Mouse (Mus musculus) liver, adult 2 months (tissue): ENCODE data around the gene Krtap9-5. TPM values are rescaled to one million over a fixed set of nuclear protein-coding genes. Genes with fewer than 3 reads are reported as not detected.

Experiments
- DNase-seq: peaks from one replicate; pipeline ENCODE4 v3.0.0-alpha.2; 2011; ENCODE audit warnings: low read depth, low spot score; ENCODE audit errors: extremely low read depth
- H3K27ac ChIP-seq: fragments of 200-500 bp; replicated peaks from 2 replicates; pipeline ENCODE4 v1.5.1; 2012; ENCODE audit warnings: low read depth, mild to moderate bottlenecking, control low read depth, inconsistent platforms, low read length; ENCODE audit not compliant: insufficient read depth
- H3K27me3 ChIP-seq: fragments of 200-500 bp; 2 replicates; pipeline ENCODE4 v1.6.1; 2012; ENCODE audit warnings: mild to moderate bottlenecking, moderate library complexity, low read length, inconsistent platforms; ENCODE audit not compliant: control insufficient read depth, insufficient read depth
- H3K36me3 ChIP-seq: fragments of 200-500 bp; 2 replicates; pipeline ENCODE4 v1.6.1; 2012; ENCODE audit warnings: low read length, inconsistent platforms; ENCODE audit not compliant: control insufficient read depth, insufficient read depth
- H3K4me1 ChIP-seq: fragments of 200-500 bp; 2 replicates; pipeline ENCODE4 v1.6.1; 2011; ENCODE audit warnings: low read length; ENCODE audit not compliant: control insufficient read depth, insufficient read depth
- H3K4me3 ChIP-seq: fragments of 200-500 bp; 2 replicates; pipeline ENCODE4 v1.5.1; 2011; ENCODE audit warnings: low read depth, mild to moderate bottlenecking, control low read depth, low read length, moderate library complexity; ENCODE audit not compliant: insufficient read depth
- H3K79me2 ChIP-seq: fragments of 200-500 bp; 2 replicates; pipeline ENCODE4 v1.6.1; 2012; ENCODE audit warnings: inconsistent platforms, mild to moderate bottlenecking, low read length, moderate library complexity; ENCODE audit not compliant: control insufficient read depth, insufficient read depth
- H3K9ac ChIP-seq: fragments of 200-500 bp; 2 replicates; pipeline ENCODE4 v1.6.1; 2012; ENCODE audit warnings: low read depth, mild to moderate bottlenecking, control low read depth, inconsistent platforms, low read length
- CTCF ChIP-seq: fragments of 200-500 bp; IDR thresholded peaks from 2 replicates; pipeline ENCODE4 v1.5.1; 2011; ENCODE audit warnings: low read depth, low read length, control low read depth
- POLR2A ChIP-seq: fragments of 200-500 bp; IDR thresholded peaks from 2 replicates; pipeline ENCODE4 v1.6.1; 2011; ENCODE audit warnings: low read length, control low read depth; ENCODE audit not compliant: insufficient read depth; ENCODE audit errors: extremely low read depth
- WGBS: fragments of 180-500 bp; shearing (Covaris S2); methylation state at CpG from one replicate; pipeline ENCODE4 v1.1.7; 2018; 5-methylcytosine and 5-hydroxymethylcytosine counted together
- polyA plus RNA-seq: library from polyadenylated mRNA; depleted of rRNA; stranded (reverse); fragments of >200 nt; gene quantifications from 2 replicates; pipeline ENCODE4 v1.2.3, GENCODE M21; 2012; rRNA removed
- total RNA-seq: library from RNA; depleted of rRNA; stranded (reverse); fragments of >200 nt; gene quantifications from 2 replicates; pipeline ENCODE4 v1.2.3, GENCODE M21; 2014; rRNA removed

The Krtap9-5 gene
- total and polyA plus RNA-seq, 2 experiments: not detected

- DNase-seq: no peak
- Histone ChIP-seq H3K4me1 (no peaks in the 10 kb centered on the region), H3K4me3 (no peak overlapping the region), H3K27ac (no peak overlapping the region), H3K27me3 (peaks cover 1% of the 10 kb centered on the region; the same call in 1 of the 2 replicates), H3K9ac (no peak overlapping the region), H3K36me3 (no peaks in the 10 kb centered on the region), H3K79me2 (no peaks in the 10 kb centered on the region)
- WGBS: 91% methylated on average over 3 of the region's 3 CpGs
- TF ChIP-seq CTCF (no peak), POLR2A (no peak)
Measured at GRCm38 (mm10) chr11:99988530-99988929, 40.3 kb downstream of the Krtap9-5 start.

- no peaks in the 10 kb centered on the region for H3K36me3 ChIP-seq
- no peaks in the 10 kb centered on the region for H3K4me1 ChIP-seq
- H3K79me2 ChIP-seq: no peaks in the 10 kb centered on the region
- H3K27ac ChIP-seq: no peak overlapping the region
- TF ChIP-seq CTCF (no peak), POLR2A (no peak)
- no peak overlapping the region for H3K4me3 ChIP-seq
- WGBS: 80% methylated on average over 6 of the region's 6 CpGs
- H3K9ac ChIP-seq: no peak overlapping the region
- peaks cover 7% of the 10 kb centered on the region; the same call in 1 of the 2 replicates for H3K27me3 ChIP-seq
- no peak for DNase-seq
Measured at GRCm38 (mm10) chr11:99989881-99990405, 41.7 kb downstream of the Krtap9-5 start.

GRCm38 (mm10) chr11:99990571-99990970 is 42.3 kb downstream of the Krtap9-5 start:
- H3K4me1 ChIP-seq: no peaks in the 10 kb centered on the region
- 73% methylated on average over 3 of the region's 3 CpGs for WGBS
- TF ChIP-seq CTCF (no peak), POLR2A (no peak)
- no peak for DNase-seq
- H3K27ac ChIP-seq: no peak overlapping the region
- H3K27me3 ChIP-seq: peaks cover 7% of the 10 kb centered on the region; the same call in 1 of the 2 replicates
- H3K79me2 ChIP-seq: no peaks in the 10 kb centered on the region
- no peaks in the 10 kb centered on the region for H3K36me3 ChIP-seq
- H3K9ac ChIP-seq: no peak overlapping the region
- H3K4me3 ChIP-seq: no peak overlapping the region

- H3K27ac ChIP-seq: no peak within 1 kb of the TSS
- no peaks in the 10 kb centered on the region for H3K4me1 ChIP-seq
- DNase-seq: no peak
- no peaks in the 10 kb centered on the region for H3K79me2 ChIP-seq
- H3K27me3 ChIP-seq: peaks cover 7% of the 10 kb centered on the region; the same call in 1 of the 2 replicates
- 11% methylated on average over 26 of the region's 26 CpGs for WGBS
- H3K36me3 ChIP-seq: no peaks in the 10 kb centered on the region
- no peak within 1 kb of the TSS for H3K4me3 ChIP-seq
- TF ChIP-seq CTCF: no peak
- no peak for TF ChIP-seq POLR2A
- no peak within 1 kb of the TSS for H3K9ac ChIP-seq
Measured at GRCm38 (mm10) chr11:99993620-99994383, 45.5 kb downstream of the Krtap9-5 start, which contains the start of gene Krtap17-1. Krtap17-1 (minus strand) TSS chr11:99993994.

GRCm38 (mm10) chr11:99994384-99994661 is 46.0 kb downstream of the Krtap9-5 start:
- DNase-seq: no peak
- Histone ChIP-seq H3K79me2 (no peaks in the 10 kb centered on the region), H3K9ac (no peak overlapping the region), H3K27ac (no peak overlapping the region), H3K36me3 (no peaks in the 10 kb centered on the region), H3K27me3 (peaks cover 7% of the 10 kb centered on the region; the same call in 1 of the 2 replicates), H3K4me1 (no peaks in the 10 kb centered on the region), H3K4me3 (no peak overlapping the region)
- TF ChIP-seq POLR2A: no peak
- no peak for TF ChIP-seq CTCF
- 19% methylated on average over 4 of the region's 4 CpGs for WGBS

GRCm38 (mm10) chr11:99999091-99999490 is 50.8 kb downstream of the Krtap9-5 start:
- Histone ChIP-seq H3K36me3 (no peaks in the 10 kb centered on the region), H3K4me1 (no peaks in the 10 kb centered on the region), H3K27ac (no peak overlapping the region), H3K27me3 (peaks cover 4% of the 10 kb centered on the region; the same call in 1 of the 2 replicates), H3K9ac (no peak overlapping the region), H3K4me3 (no peak overlapping the region), H3K79me2 (no peaks in the 10 kb centered on the region)
- TF ChIP-seq CTCF: no peak
- no peak for TF ChIP-seq POLR2A
- no peak for DNase-seq
- 95% methylated on average over 7 of the region's 7 CpGs for WGBS

Other genes starting within 250 kb of the Krtap9-5 start
Only the 30 nearest of the 32 such genes appear.
- not detected in 2 replicates for gene Gm11595, start 175.6 kb upstream of the Krtap9-5 start, total RNA-seq
- not detected in 2 replicates for gene Gm11595, start 175.6 kb upstream of the Krtap9-5 start, polyA plus RNA-seq
- not detected in 2 replicates for gene Krtap4-8, start 167.8 kb upstream of the Krtap9-5 start, total RNA-seq
- not detected in 2 replicates for gene Krtap4-8, start 167.8 kb upstream of the Krtap9-5 start, polyA plus RNA-seq
- not detected in 2 replicates for gene Krtap4-9, start 163.3 kb upstream of the Krtap9-5 start, total RNA-seq
- not detected in 2 replicates for gene Krtap4-9, start 163.3 kb upstream of the Krtap9-5 start, polyA plus RNA-seq
- not detected in 2 replicates for gene Gm11596, start 155.0 kb upstream of the Krtap9-5 start, total RNA-seq
- gene Gm11596, start 155.0 kb upstream of the Krtap9-5 start, polyA plus RNA-seq: not detected in 2 replicates
- not detected in 2 replicates for gene Gm11569, start 149.5 kb upstream of the Krtap9-5 start, total RNA-seq
- not detected in 2 replicates for gene Gm11569, start 149.5 kb upstream of the Krtap9-5 start, polyA plus RNA-seq
- not detected in 2 replicates for gene Gm11554, start 144.0 kb upstream of the Krtap9-5 start, total RNA-seq
- gene Gm11554, start 144.0 kb upstream of the Krtap9-5 start, polyA plus RNA-seq: not detected in 2 replicates
- gene Krtap4-13, start 138.6 kb upstream of the Krtap9-5 start, total RNA-seq: not detected in 2 replicates
- not detected in 2 replicates for gene Krtap4-13, start 138.6 kb upstream of the Krtap9-5 start, polyA plus RNA-seq
- gene Gm11564, start 132.8 kb upstream of the Krtap9-5 start, total RNA-seq: not detected in 2 replicates
- gene Gm11564, start 132.8 kb upstream of the Krtap9-5 start, polyA plus RNA-seq: not detected in 2 replicates
- not detected in 2 replicates for gene 2300003K06Rik, start 110.4 kb upstream of the Krtap9-5 start, total RNA-seq
- not detected in 2 replicates for gene 2300003K06Rik, start 110.4 kb upstream of the Krtap9-5 start, polyA plus RNA-seq
- gene Krtap4-16, start 96.9 kb upstream of the Krtap9-5 start, total RNA-seq: not detected in 2 replicates
- not detected in 2 replicates for gene Krtap4-16, start 96.9 kb upstream of the Krtap9-5 start, polyA plus RNA-seq
- gene Gm11568, start 90.6 kb upstream of the Krtap9-5 start, total RNA-seq: not detected in 2 replicates
- gene Gm11568, start 90.6 kb upstream of the Krtap9-5 start, polyA plus RNA-seq: not detected in 2 replicates
- gene Gm11559, start 84.0 kb upstream of the Krtap9-5 start, total RNA-seq: not detected in 2 replicates
- not detected in 2 replicates for gene Gm11559, start 84.0 kb upstream of the Krtap9-5 start, polyA plus RNA-seq
- gene Krtap9-1, start 75.1 kb upstream of the Krtap9-5 start, total RNA-seq: not detected in 2 replicates
- not detected in 2 replicates for gene Krtap9-1, start 75.1 kb upstream of the Krtap9-5 start, polyA plus RNA-seq
- gene Gm11567, start 69.3 kb upstream of the Krtap9-5 start, total RNA-seq: 0.28 TPM in 1 of 2 replicates, not detected in the other
- gene Gm11567, start 69.3 kb upstream of the Krtap9-5 start, polyA plus RNA-seq: not detected in 2 replicates
- gene Krtap31-1, start 40.6 kb upstream of the Krtap9-5 start, total RNA-seq: not detected in 2 replicates
- gene Krtap31-1, start 40.6 kb upstream of the Krtap9-5 start, polyA plus RNA-seq: not detected in 2 replicates
- not detected in 2 replicates for gene Gm11565, start 33.7 kb upstream of the Krtap9-5 start, total RNA-seq
- not detected in 2 replicates for gene Gm11565, start 33.7 kb upstream of the Krtap9-5 start, polyA plus RNA-seq
- not detected in 2 replicates for gene Krtap31-2, start 12.2 kb upstream of the Krtap9-5 start, total RNA-seq
- not detected in 2 replicates for gene Krtap31-2, start 12.2 kb upstream of the Krtap9-5 start, polyA plus RNA-seq
- gene Krtap29-1, start 30.6 kb downstream of the Krtap9-5 start, total RNA-seq: not detected in 2 replicates
- not detected in 2 replicates for gene Krtap29-1, start 30.6 kb downstream of the Krtap9-5 start, polyA plus RNA-seq
- not detected in 2 replicates for gene Krtap16-1, start 38.1 kb downstream of the Krtap9-5 start, total RNA-seq
- not detected in 2 replicates for gene Krtap16-1, start 38.1 kb downstream of the Krtap9-5 start, polyA plus RNA-seq
- not detected in 2 replicates for gene Krtap17-1, start 45.5 kb downstream of the Krtap9-5 start, total RNA-seq
- not detected in 2 replicates for gene Krtap17-1, start 45.5 kb downstream of the Krtap9-5 start, polyA plus RNA-seq
- not detected in 2 replicates for gene Krt33a, start 67.7 kb downstream of the Krtap9-5 start, total RNA-seq
- gene Krt33a, start 67.7 kb downstream of the Krtap9-5 start, polyA plus RNA-seq: not detected in 2 replicates
- gene Krt33b, start 81.4 kb downstream of the Krtap9-5 start, total RNA-seq: not detected in 2 replicates
- gene Krt33b, start 81.4 kb downstream of the Krtap9-5 start, polyA plus RNA-seq: not detected in 2 replicates
- gene Krt34, start 93.1 kb downstream of the Krtap9-5 start, total RNA-seq: not detected in 2 replicates
- not detected in 2 replicates for gene Krt34, start 93.1 kb downstream of the Krtap9-5 start, polyA plus RNA-seq
- gene Krt31, start 102.1 kb downstream of the Krtap9-5 start, total RNA-seq: not detected in 2 replicates
- gene Krt31, start 102.1 kb downstream of the Krtap9-5 start, polyA plus RNA-seq: not detected in 2 replicates
- gene Krt32, start 139.8 kb downstream of the Krtap9-5 start, total RNA-seq: not detected in 2 replicates
- not detected in 2 replicates for gene Krt32, start 139.8 kb downstream of the Krtap9-5 start, polyA plus RNA-seq
- gene Krt35, start 147.8 kb downstream of the Krtap9-5 start, total RNA-seq: not detected in 2 replicates
- not detected in 2 replicates for gene Krt35, start 147.8 kb downstream of the Krtap9-5 start, polyA plus RNA-seq
- gene Krt36, start 157.2 kb downstream of the Krtap9-5 start, total RNA-seq: not detected in 2 replicates
- not detected in 2 replicates for gene Krt36, start 157.2 kb downstream of the Krtap9-5 start, polyA plus RNA-seq
- gene Krt13, start 173.1 kb downstream of the Krtap9-5 start, total RNA-seq: not detected in 2 replicates
- gene Krt13, start 173.1 kb downstream of the Krtap9-5 start, polyA plus RNA-seq: 0.54 TPM in 1 of 2 replicates, not detected in the other
- gene Krt15, start 187.5 kb downstream of the Krtap9-5 start, total RNA-seq: not detected in 2 replicates
- not detected in 2 replicates for gene Krt15, start 187.5 kb downstream of the Krtap9-5 start, polyA plus RNA-seq
- 2.8 and 4.5 TPM in 2 replicates for gene Krt19, start 200.2 kb downstream of the Krtap9-5 start, total RNA-seq
- gene Krt19, start 200.2 kb downstream of the Krtap9-5 start, polyA plus RNA-seq: 2.4 and 2.6 TPM in 2 replicates